Mouse (Mus musculus): ENCODE measurements around the gene Mtg2. TPM values are rescaled to one million over a fixed set of nuclear protein-coding genes. Genes with fewer than 3 reads are reported as not detected.
A peak's percentile ranks its signal among the peaks of the same experiment; 100 is the strongest.

Gene Mtg2
- polyA plus RNA-seq, 1 experiment from 2014 or later = 11.1 TPM

- Histone ChIP-seq H3K27ac (replicated peaks) (peak overlapping the region; percentile 83; the same call in 1 of the 2 replicates), H3K4me1 (replicated peaks) (peaks cover 48% of the 10 kb centered on the region), H3K36me3 (replicated peaks) (0 out of 2 replicates have a peak, but pooled peaks cover 5% of the 10 kb centered on the region), H3K9me3 (replicated peaks) (no peaks in the 10 kb centered on the region), H3K27me3 (peaks cover 24% of the 10 kb centered on the region), H3K4me3 (replicated peaks) (peak overlapping the region; percentile 93), H3K9ac (peak overlapping the region; percentile 83), H3K4me2 (peak overlapping the region; percentile 95)
- ATAC-seq (ENCODE audit: insufficient read depth) = no peak
- WGBS (ENCODE audit: insufficient replicate concordance) = 24% methylated on average over 5 of the region's 5 CpGs
Observed at GRCm38 (mm10) chr2:180120292-180120761, 49.9 kb downstream of the Mtg2 start.

- no peaks in the 10 kb centered on the region for H3K27me3 ChIP-seq
- H3K27ac ChIP-seq (replicated peaks) = no peak overlapping the region
- no peak overlapping the region for H3K9ac ChIP-seq
- H3K36me3 ChIP-seq (replicated peaks) = 0 out of 2 replicates have a peak, but pooled peaks cover 5% of the 10 kb centered on the region
- WGBS (ENCODE audit: insufficient replicate concordance) = 58% methylated on average over 2 of the region's 2 CpGs
- no peaks in the 10 kb centered on the region for H3K9me3 ChIP-seq (replicated peaks)
- H3K4me3 ChIP-seq (replicated peaks) = no peak overlapping the region
- peaks cover 36% of the 10 kb centered on the region for H3K4me1 ChIP-seq (replicated peaks)
- no peak for ATAC-seq (ENCODE audit: insufficient read depth)
- H3K4me2 ChIP-seq = no peak overlapping the region
Observed at GRCm38 (mm10) chr2:180124192-180124591, 53.8 kb downstream of the Mtg2 start.

- no peaks in the 10 kb centered on the region for H3K27me3 ChIP-seq
- H3K9me3 ChIP-seq (replicated peaks) = no peaks in the 10 kb centered on the region
- H3K4me1 ChIP-seq (replicated peaks) = peaks cover 19% of the 10 kb centered on the region
- WGBS (ENCODE audit: insufficient replicate concordance) = 24% methylated on average over 4 of the region's 4 CpGs
- 0 out of 2 replicates have a peak, but pooled peaks cover 5% of the 10 kb centered on the region for H3K36me3 ChIP-seq (replicated peaks)
- H3K4me3 ChIP-seq (replicated peaks) = no peak overlapping the region
- H3K27ac ChIP-seq (replicated peaks) = no peak overlapping the region
- H3K9ac ChIP-seq = no peak overlapping the region
- ATAC-seq (ENCODE audit: insufficient read depth) = no peak
- no peak overlapping the region for H3K4me2 ChIP-seq
Observed at GRCm38 (mm10) chr2:180126195-180126594, 55.8 kb downstream of the Mtg2 start.

GRCm38 (mm10) chr2:180127675-180128074, 57.3 kb downstream of the Mtg2 start:
- H3K4me2 ChIP-seq = no peak overlapping the region
- no peak for ATAC-seq (ENCODE audit: insufficient read depth)

GRCm38 (mm10) chr2:180133231-180133630, 62.8 kb downstream of the Mtg2 start:
- Histone ChIP-seq H3K36me3 (replicated peaks) (peaks cover 2% of the 10 kb centered on the region; the same call in 1 of the 2 replicates), H3K27ac (replicated peaks) (no peak overlapping the region), H3K9me3 (replicated peaks) (no peaks in the 10 kb centered on the region), H3K4me3 (replicated peaks) (no peak overlapping the region), H3K4me1 (replicated peaks) (peaks cover 4% of the 10 kb centered on the region; the same call in 1 of the 2 replicates), H3K4me2 (no peak overlapping the region), H3K9ac (no peak overlapping the region), H3K27me3 (no peaks in the 10 kb centered on the region)
- no peak for ATAC-seq (ENCODE audit: insufficient read depth)
- 37% methylated on average over 4 of the region's 4 CpGs for WGBS (ENCODE audit: insufficient replicate concordance)

More at GRCm38 (mm10) chr2:180127675-180128074, 57.3 kb downstream of the Mtg2 start:
- Histone ChIP-seq H3K9me3 (replicated peaks) (no peaks in the 10 kb centered on the region), H3K4me3 (replicated peaks) (no peak overlapping the region), H3K9ac (no peak overlapping the region), H3K27me3 (no peaks in the 10 kb centered on the region), H3K36me3 (replicated peaks) (0 out of 2 replicates have a peak, but pooled peaks cover 5% of the 10 kb centered on the region), H3K27ac (replicated peaks) (no peak overlapping the region), H3K4me1 (replicated peaks) (peaks cover 18% of the 10 kb centered on the region)
- whole genome bisulfite sequencing (ENCODE audit: insufficient replicate concordance) = 33% methylated on average over 1 of the region's 1 CpGs

GRCm38 (mm10) chr2:180133911-180134310, 63.5 kb downstream of the Mtg2 start:
- ATAC-seq (ENCODE audit: insufficient read depth) = no peak
- H3K9ac ChIP-seq = no peak overlapping the region
- peaks cover 9% of the 10 kb centered on the region; the same call in 1 of the 2 replicates for H3K36me3 ChIP-seq (replicated peaks)
- H3K4me3 ChIP-seq (replicated peaks) = no peak overlapping the region
- WGBS (ENCODE audit: insufficient replicate concordance) = 55% methylated on average over 3 of the region's 3 CpGs
- no peaks in the 10 kb centered on the region for H3K27me3 ChIP-seq
- H3K9me3 ChIP-seq (replicated peaks) = no peaks in the 10 kb centered on the region
- H3K27ac ChIP-seq (replicated peaks) = no peak overlapping the region
- H3K4me2 ChIP-seq = no peak overlapping the region
- H3K4me1 ChIP-seq (replicated peaks) = peaks cover 4% of the 10 kb centered on the region; the same call in 1 of the 2 replicates

GRCm38 (mm10) chr2:180135414-180135813, 65.0 kb downstream of the Mtg2 start:
- no peak for ATAC-seq (ENCODE audit: insufficient read depth)
- no peak overlapping the region for H3K9ac ChIP-seq
- H3K27ac ChIP-seq (replicated peaks) = no peak overlapping the region
- no peaks in the 10 kb centered on the region for H3K9me3 ChIP-seq (replicated peaks)
- no peak overlapping the region for H3K4me3 ChIP-seq (replicated peaks)
- H3K27me3 ChIP-seq = no peaks in the 10 kb centered on the region
- H3K4me2 ChIP-seq = no peak overlapping the region
- peaks cover 4% of the 10 kb centered on the region; the same call in 1 of the 2 replicates for H3K4me1 ChIP-seq (replicated peaks)
- WGBS (ENCODE audit: insufficient replicate concordance) = 31% methylated on average over 5 of the region's 5 CpGs
- H3K36me3 ChIP-seq (replicated peaks) = peaks cover 13% of the 10 kb centered on the region; the same call in 1 of the 2 replicates

Other genes starting within 250 kb of the Mtg2 start
- 1.7 and 1.9 TPM in 2 replicates for gene Taf4, start 93.9 kb upstream of the Mtg2 start, polyA plus RNA-seq (2015; fragmentation: Nextera tagmentation; extraction: Ambion mirVana)
- 1.3 TPM in 2 replicates for gene Lsm14b, start 45.6 kb upstream of the Mtg2 start, polyA plus RNA-seq (2015; fragmentation: Nextera tagmentation; extraction: Ambion mirVana)
- gene Psma7, start 28.2 kb upstream of the Mtg2 start, polyA plus RNA-seq (2015; fragmentation: Nextera tagmentation; extraction: Ambion mirVana) = 241 and 252 TPM in 2 replicates
- gene Ss18l1, start 28.1 kb upstream of the Mtg2 start, polyA plus RNA-seq (2015; fragmentation: Nextera tagmentation; extraction: Ambion mirVana) = 0.75 and 0.88 TPM in 2 replicates
- gene Hrh3, start 33.9 kb downstream of the Mtg2 start, polyA plus RNA-seq (2015; fragmentation: Nextera tagmentation; extraction: Ambion mirVana) = not detected in 2 replicates
- gene Osbpl2, start 48.7 kb downstream of the Mtg2 start, polyA plus RNA-seq (2015; fragmentation: Nextera tagmentation; extraction: Ambion mirVana) = 9.4 and 10.5 TPM in 2 replicates
- 107 and 109 TPM in 2 replicates for gene Adrm1, start 100.9 kb downstream of the Mtg2 start, polyA plus RNA-seq (2015; fragmentation: Nextera tagmentation; extraction: Ambion mirVana)
- gene Lama5, start 155.3 kb downstream of the Mtg2 start, polyA plus RNA-seq (2015; fragmentation: Nextera tagmentation; extraction: Ambion mirVana) = 1.6 and 1.9 TPM in 2 replicates
- 223 and 320 TPM in 2 replicates for gene Rps21, start 186.8 kb downstream of the Mtg2 start, polyA plus RNA-seq (2015; fragmentation: Nextera tagmentation; extraction: Ambion mirVana)
- gene Cables2, start 202.9 kb downstream of the Mtg2 start, polyA plus RNA-seq (2015; fragmentation: Nextera tagmentation; extraction: Ambion mirVana) = 3.4 and 3.5 TPM in 2 replicates
- gene Rbbp8nl, start 219.3 kb downstream of the Mtg2 start, polyA plus RNA-seq (2015; fragmentation: Nextera tagmentation; extraction: Ambion mirVana) = not detected in 2 replicates

Data from liver, embryonic 15.5 days (tissue).